Mouse (Mus musculus) stomach, embryonic 14.5 days (tissue): Measurements from ENCODE around the gene Nck2. TPM values are rescaled to one million over a fixed set of nuclear protein-coding genes. Genes with fewer than 3 reads are reported as not detected.
A peak's percentile ranks its signal among the peaks of the same experiment; 100 is the strongest.

Experiments used
- ATAC-seq: fragments of 200-750 bp; cut with Nextera tagmentation; 2 replicates; pipeline ENCODE4 v1.8.0; 2017; ENCODE audit warnings: low read depth, moderate TSS enrichment; ENCODE audit not compliant: insufficient number of reproducible peaks, insufficient read depth, low FRiP score
- H3K27ac ChIP-seq: fragments of 300-500 bp; sonication (generic); 2 replicates; pipeline ENCODE4 v1.5.1; 2014; ENCODE audit warnings: mild to moderate bottlenecking, low read length, moderate library complexity, mixed read lengths
- H3K27me3 ChIP-seq: fragments of 300-500 bp; sonication (generic); 2 replicates; pipeline ENCODE4 v1.6.1; 2014; ENCODE audit warnings: low read length, control low read depth, mixed read lengths; ENCODE audit not compliant: control insufficient read depth, insufficient read depth
- H3K36me3 ChIP-seq: fragments of 300-500 bp; sonication (generic); 2 replicates; pipeline ENCODE4 v1.6.1; 2014; ENCODE audit warnings: mild to moderate bottlenecking, control low read depth, low read length, moderate library complexity, mixed read lengths; ENCODE audit not compliant: control insufficient read depth, insufficient read depth
- H3K4me1 ChIP-seq: fragments of 300-500 bp; sonication (generic); 2 replicates; pipeline ENCODE4 v1.6.1; 2014; ENCODE audit warnings: low read length, control low read depth, mixed read lengths; ENCODE audit not compliant: control insufficient read depth, insufficient read depth
- H3K4me2 ChIP-seq: fragments of 300-500 bp; sonication (generic); replicated peaks from 2 replicates; pipeline ENCODE4 v1.6.1; 2014; ENCODE audit warnings: low read depth, low read length, control low read depth
- H3K4me3 ChIP-seq: fragments of 300-500 bp; sonication (generic); 2 replicates; pipeline ENCODE4 v1.5.1; 2014; ENCODE audit warnings: low read depth, low read length, control low read depth
- H3K9ac ChIP-seq: fragments of 300-500 bp; sonication (generic); replicated peaks from 2 replicates; pipeline ENCODE4 v1.6.1; 2014; ENCODE audit warnings: low read depth, mild to moderate bottlenecking, control low read depth, low read length, moderate library complexity, mixed read lengths
- H3K9me3 ChIP-seq: fragments of 300-500 bp; sonication (generic); 2 replicates; pipeline ENCODE4 v1.6.1; 2016; ENCODE audit warnings: low read depth, low read length, control low read depth; ENCODE audit not compliant: control insufficient read depth
- WGBS: fragments of 180-500 bp; shearing (Covaris S2); extraction: QIAGEN DNeasy Blood & Tissue Kit; methylation state at CpG from one replicate; pipeline ENCODE4 v1.1.7; 2014; 5-methylcytosine and 5-hydroxymethylcytosine counted together
- polyA plus RNA-seq: library from polyadenylated mRNA; unstranded; fragments of >200 nt; fragmentation: Nextera tagmentation; extraction: Ambion mirVana; gene quantifications from 2 replicates; pipeline ENCODE4 v1.2.1, GENCODE M21; 2014

Gene Nck2
- polyA plus RNA-seq, 1 experiment from 2014 or later: 49.0 TPM

DNA sequence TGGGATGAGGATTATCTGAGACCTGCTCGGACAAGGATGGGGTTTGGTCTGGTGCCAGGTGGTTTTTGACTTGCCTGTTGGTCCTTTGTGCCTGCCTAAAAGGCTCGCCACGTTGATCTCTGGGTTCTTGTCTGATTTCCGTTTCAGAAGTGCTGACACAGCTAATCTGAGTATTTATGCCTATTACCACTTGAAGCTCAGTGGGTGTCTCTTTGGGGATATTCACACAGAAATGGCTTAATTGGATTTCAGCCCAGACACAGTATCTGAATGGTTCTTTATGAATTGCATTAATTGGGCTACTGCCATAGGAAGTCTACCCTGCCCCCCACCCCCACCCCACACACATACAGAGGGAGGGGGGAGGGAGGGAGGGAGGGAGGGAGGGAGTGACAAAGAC, 59.9 kb downstream of the Nck2 start:
- Histone ChIP-seq H3K27ac (no peak overlapping the region), H3K4me1 (peaks cover 29% of the 10 kb centered on the region), H3K9ac (no peak overlapping the region), H3K4me2 (no peak overlapping the region), H3K27me3 (no peaks in the 10 kb centered on the region), H3K4me3 (no peak overlapping the region), H3K36me3 (no peaks in the 10 kb centered on the region), H3K9me3 (no peaks in the 10 kb centered on the region)
- WGBS: 51% methylated on average over 4 of the region's 4 CpGs
- ATAC-seq: no peak

DNA sequence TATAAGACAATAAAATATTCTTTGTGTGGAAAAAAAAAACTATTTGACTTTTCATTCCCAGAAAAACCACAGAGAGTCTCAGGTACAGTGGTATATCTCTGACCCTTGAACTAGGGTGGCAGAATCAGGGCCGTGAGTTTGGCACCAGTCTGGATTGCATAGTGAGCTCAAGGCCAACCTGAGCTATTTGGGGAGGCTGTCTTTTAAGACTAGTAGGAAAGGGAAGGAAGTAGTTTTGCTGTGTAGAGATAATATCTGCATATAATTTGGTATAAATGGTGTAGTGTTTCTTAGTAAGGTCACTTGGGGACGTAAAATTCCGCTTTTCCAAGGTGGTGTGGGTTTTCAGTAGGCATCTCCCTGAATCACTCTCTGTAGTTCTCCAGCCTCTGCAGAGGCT, 62.3 kb downstream of the Nck2 start:
- Histone ChIP-seq H3K9me3 (no peaks in the 10 kb centered on the region), H3K4me3 (no peak overlapping the region), H3K36me3 (no peaks in the 10 kb centered on the region; the same call in 1 of the 2 replicates), H3K27ac (no peak overlapping the region), H3K4me2 (no peak overlapping the region), H3K27me3 (no peaks in the 10 kb centered on the region), H3K4me1 (peaks cover 19% of the 10 kb centered on the region), H3K9ac (no peak overlapping the region)
- ATAC-seq: no peak
- 83% methylated on average over 3 of the region's 3 CpGs for WGBS

DNA sequence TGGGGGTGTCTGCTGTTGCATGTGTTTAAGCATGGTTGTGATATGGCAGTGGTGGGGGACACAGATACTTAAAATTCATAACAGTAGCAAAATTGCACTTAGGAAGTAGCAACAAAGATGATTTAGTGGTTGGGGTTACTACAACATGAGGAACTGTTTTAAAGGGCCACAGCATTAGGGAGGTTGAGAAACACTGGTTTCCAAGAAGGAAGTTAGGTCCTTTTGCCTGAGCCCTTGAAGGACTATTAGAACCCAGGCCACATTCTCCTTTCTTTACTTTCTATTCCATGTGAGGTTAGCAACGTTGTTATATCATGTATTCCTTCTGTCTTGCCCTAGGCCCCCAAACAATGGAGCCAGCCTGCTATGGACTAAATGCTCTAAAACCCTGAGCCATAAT, 63.4 kb downstream of the Nck2 start:
- Histone ChIP-seq H3K4me3 (no peak overlapping the region), H3K4me1 (peaks cover 10% of the 10 kb centered on the region; the same call in 1 of the 2 replicates), H3K27me3 (no peaks in the 10 kb centered on the region), H3K9me3 (no peaks in the 10 kb centered on the region), H3K36me3 (no peaks in the 10 kb centered on the region; the same call in 1 of the 2 replicates), H3K9ac (no peak overlapping the region), H3K4me2 (no peak overlapping the region), H3K27ac (no peak overlapping the region)
- ATAC-seq: no peak
- 75% methylated on average over 1 of the region's 1 CpGs for WGBS

GRCm38 (mm10) chr1:43511256-43511655, 66.9 kb downstream of the Nck2 start:
- Histone ChIP-seq H3K9me3 (no peaks in the 10 kb centered on the region), H3K4me3 (no peak overlapping the region), H3K27me3 (no peaks in the 10 kb centered on the region), H3K4me2 (no peak overlapping the region), H3K27ac (no peak overlapping the region), H3K9ac (no peak overlapping the region), H3K4me1 (no peaks in the 10 kb centered on the region), H3K36me3 (no peaks in the 10 kb centered on the region; the same call in 1 of the 2 replicates)
- no peak for ATAC-seq
- WGBS: 86% methylated on average over 12 of the region's 12 CpGs

- no peak overlapping the region for H3K4me3 ChIP-seq
- no peak for ATAC-seq
- 85% methylated on average over 8 of the region's 8 CpGs for WGBS
- H3K4me1 ChIP-seq: no peaks in the 10 kb centered on the region
- H3K9ac ChIP-seq: no peak overlapping the region
- no peaks in the 10 kb centered on the region for H3K27me3 ChIP-seq
- no peak overlapping the region for H3K4me2 ChIP-seq
- no peaks in the 10 kb centered on the region for H3K9me3 ChIP-seq
- no peaks in the 10 kb centered on the region; the same call in 1 of the 2 replicates for H3K36me3 ChIP-seq
- no peak overlapping the region for H3K27ac ChIP-seq
Measured at GRCm38 (mm10) chr1:43511667-43512066, 67.3 kb downstream of the Nck2 start.

DNA sequence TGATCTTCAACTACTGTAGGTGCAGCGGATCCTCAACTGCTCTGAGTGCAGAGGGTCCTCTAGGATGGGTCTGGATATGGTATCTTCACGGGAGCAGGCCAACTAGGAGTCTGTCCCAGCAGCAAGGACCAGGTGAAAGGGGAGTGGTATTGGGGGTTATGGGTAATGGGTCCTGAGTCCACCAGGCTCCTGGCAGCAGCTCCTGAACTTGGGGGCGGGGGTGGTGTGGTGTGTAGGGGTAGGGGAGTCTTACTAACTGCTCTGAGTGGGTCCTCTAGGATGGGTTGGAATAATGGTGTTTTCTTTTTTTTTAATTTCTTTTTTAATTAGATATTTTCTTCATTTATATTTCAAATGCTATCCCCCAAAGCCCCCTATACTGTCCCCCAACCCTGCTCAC, 73.0 kb downstream of the Nck2 start:
- no peaks in the 10 kb centered on the region for H3K27me3 ChIP-seq
- WGBS: 99% methylated on average over 3 of the region's 3 CpGs
- H3K4me1 ChIP-seq: no peaks in the 10 kb centered on the region
- H3K4me2 ChIP-seq: no peak overlapping the region
- no peak overlapping the region for H3K4me3 ChIP-seq
- H3K27ac ChIP-seq: no peak overlapping the region
- H3K36me3 ChIP-seq: no peaks in the 10 kb centered on the region
- no peak for ATAC-seq
- no peaks in the 10 kb centered on the region for H3K9me3 ChIP-seq
- no peak overlapping the region for H3K9ac ChIP-seq

DNA sequence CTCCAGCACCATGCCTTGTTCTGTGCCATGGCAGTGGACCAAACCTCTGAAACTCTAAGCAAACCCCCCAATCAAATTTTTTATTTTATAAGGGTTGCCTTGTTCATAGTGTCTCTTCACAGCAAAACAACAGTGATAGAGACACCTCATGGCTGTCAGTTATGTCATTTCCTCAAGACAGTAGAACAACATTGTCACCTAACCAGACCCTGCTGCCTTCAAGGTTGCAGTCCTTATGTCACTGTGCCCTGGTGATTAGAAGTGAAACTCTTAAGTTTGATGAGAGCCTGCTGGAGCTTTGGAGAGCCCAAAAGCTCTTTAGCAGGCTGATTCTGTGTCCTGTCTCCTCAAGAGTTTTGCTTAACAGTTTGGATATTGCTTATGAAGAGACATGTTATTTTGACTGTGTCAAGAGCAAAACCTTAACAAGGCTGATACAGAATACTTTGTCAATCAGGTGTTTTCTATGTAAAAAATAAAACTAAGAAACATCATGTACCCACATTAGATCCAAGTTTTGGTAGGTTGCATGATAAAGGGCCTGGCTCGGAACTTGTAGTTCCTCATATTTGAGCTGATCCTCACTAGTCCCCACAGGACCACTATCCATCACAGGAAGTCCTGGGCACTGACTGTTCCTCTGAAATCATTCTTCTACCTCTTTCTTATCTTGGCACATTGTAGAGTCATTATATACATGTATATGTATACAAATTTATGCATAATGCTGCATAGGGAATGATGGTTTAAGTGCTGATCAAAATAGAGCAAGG, 76.0 kb downstream of the Nck2 start:
- no peak for ATAC-seq
- no peak overlapping the region for H3K4me2 ChIP-seq
- H3K9ac ChIP-seq: no peak overlapping the region
- no peak overlapping the region for H3K27ac ChIP-seq
- H3K36me3 ChIP-seq: no peaks in the 10 kb centered on the region
- no peaks in the 10 kb centered on the region for H3K27me3 ChIP-seq
- WGBS: 95% methylated on average over 1 of the region's 1 CpGs
- H3K9me3 ChIP-seq: no peaks in the 10 kb centered on the region
- 0 out of 2 replicates have a peak, but pooled peaks cover 4% of the 10 kb centered on the region for H3K4me1 ChIP-seq
- no peak overlapping the region for H3K4me3 ChIP-seq

GRCm38 (mm10) chr1:43520989-43521371, 76.6 kb downstream of the Nck2 start:
- Histone ChIP-seq H3K4me1 (0 out of 2 replicates have a peak, but pooled peaks cover 4% of the 10 kb centered on the region), H3K4me3 (no peak overlapping the region), H3K27ac (no peak overlapping the region), H3K9me3 (no peaks in the 10 kb centered on the region), H3K9ac (no peak overlapping the region), H3K27me3 (no peaks in the 10 kb centered on the region), H3K4me2 (no peak overlapping the region), H3K36me3 (no peaks in the 10 kb centered on the region)
- ATAC-seq: no peak
- WGBS: 90% methylated on average over 3 of the region's 3 CpGs

DNA sequence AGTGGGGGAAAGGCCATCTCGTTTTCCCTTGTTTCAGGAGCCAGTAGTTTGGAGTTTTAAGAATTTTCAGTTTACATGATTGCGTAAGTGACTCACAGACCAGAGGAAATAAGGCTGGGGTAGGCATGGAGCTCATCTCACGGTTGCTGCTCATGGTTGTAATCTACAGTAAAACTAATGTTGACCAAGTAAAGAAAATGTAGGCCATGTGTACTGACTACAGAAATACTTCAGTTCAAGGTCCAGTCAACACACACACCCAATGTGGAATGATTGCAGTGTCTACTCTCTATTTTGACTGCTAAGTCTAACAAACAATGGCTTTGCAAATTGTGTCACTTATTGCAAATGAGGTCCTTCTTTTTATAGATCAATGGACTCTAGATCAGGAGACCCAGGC, 77.1 kb downstream of the Nck2 start:
- no peak overlapping the region for H3K9ac ChIP-seq
- H3K4me2 ChIP-seq: no peak overlapping the region
- H3K4me3 ChIP-seq: no peak overlapping the region
- peak; percentile 50 for ATAC-seq
- H3K9me3 ChIP-seq: no peaks in the 10 kb centered on the region
- 0 out of 2 replicates have a peak, but pooled peaks cover 4% of the 10 kb centered on the region for H3K4me1 ChIP-seq
- no peaks in the 10 kb centered on the region for H3K27me3 ChIP-seq
- H3K36me3 ChIP-seq: no peaks in the 10 kb centered on the region
- H3K27ac ChIP-seq: no peak overlapping the region
- WGBS: 65% methylated on average over 3 of the region's 3 CpGs
